Mouse (Mus musculus) bone marrow macrophage, adult 2 months (primary cell): ENCODE measurements around the gene Ifi27.
"Not testable (repeated sequence)": the region's sequence is repeated elsewhere in the genome, so short reads cannot be mapped to it uniquely, and the experiment has no call there.

Experiments
- CTCF ChIP-seq: IDR thresholded peaks from 2 replicates; pipeline ENCODE4 v1.5.1; 2012; ENCODE audit warnings: low read depth, mild to moderate bottlenecking, low read length, moderate library complexity
- POLR2A ChIP-seq: IDR thresholded peaks from 2 replicates; pipeline ENCODE4 v1.6.1; 2012; ENCODE audit warnings: mild to moderate bottlenecking, low read depth, low read length, borderline replicate concordance

DNA sequence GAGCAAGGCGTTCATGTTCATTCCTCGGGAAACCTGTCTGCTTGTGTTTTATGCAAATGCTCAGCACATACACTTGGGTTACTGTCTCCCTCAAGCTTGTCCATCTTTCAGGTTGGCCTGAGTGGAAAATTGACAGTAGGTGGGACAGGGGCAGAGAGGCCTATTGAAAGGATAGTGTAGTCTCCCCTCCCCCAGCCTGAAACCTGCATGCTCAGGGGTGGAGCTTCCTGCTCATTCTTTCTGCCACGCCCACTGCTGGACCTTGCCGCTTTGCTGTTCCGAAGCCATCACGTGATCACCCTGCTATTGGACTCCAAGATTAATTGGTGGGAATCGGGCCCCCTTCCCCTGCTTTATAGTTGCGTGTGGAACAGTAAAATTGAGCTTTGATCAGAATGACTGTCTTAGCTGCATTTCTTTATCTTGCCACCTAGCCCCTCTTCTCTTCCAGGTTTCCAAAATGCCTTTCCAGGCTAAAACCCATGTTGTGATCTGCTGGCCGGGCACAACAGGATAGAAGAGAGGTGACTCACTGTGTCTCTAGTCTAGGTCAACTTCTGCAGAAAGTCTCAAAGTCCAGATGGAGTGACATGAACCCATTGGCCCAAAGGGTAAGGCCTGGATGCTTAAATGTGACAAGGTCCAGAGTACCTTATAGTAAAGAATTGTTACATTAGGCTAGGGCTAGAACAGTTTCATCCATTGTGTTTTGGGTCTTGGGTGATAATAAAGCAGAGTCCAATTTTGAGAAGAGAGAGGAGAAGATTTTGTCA lies 50.4 kb downstream of the Ifi27 start:
- not testable (repeated sequence) for TF ChIP-seq CTCF, POLR2A
